Mouse (Mus musculus): ENCODE measurements at regions not wholly inside any gene's neighbourhood (a gene's known extent, or its start where the extent isn't known, plus 50 kb on each side); places are given as distances from the start of the nearest gene placed in this dataset.

DNA sequence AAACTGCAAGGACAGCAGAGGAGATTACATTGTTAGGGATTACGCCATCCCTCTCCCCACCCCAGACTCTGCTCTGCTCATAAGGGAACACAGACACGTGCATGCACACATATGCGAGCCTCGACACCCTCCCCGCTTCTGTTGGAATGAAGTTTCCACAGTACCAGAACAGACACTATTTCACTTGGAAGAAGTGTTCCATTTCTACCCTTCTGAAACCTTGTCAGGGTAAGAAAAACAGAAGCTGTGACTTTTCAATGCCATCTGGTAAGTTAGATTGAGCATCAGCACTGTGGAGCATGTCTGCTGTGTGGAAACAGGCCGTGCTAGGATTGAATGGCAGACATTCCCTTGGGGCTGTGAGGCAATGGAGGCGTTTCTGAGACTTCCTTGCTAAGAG lies 382.0 kb downstream of the Sec16b start:
- DNase-seq (ENCODE audit: low spot score in 2 of 2), result peak; percentile 36
- intact Hi-C loops (cut with DNase I), result no loop called here

DNA sequence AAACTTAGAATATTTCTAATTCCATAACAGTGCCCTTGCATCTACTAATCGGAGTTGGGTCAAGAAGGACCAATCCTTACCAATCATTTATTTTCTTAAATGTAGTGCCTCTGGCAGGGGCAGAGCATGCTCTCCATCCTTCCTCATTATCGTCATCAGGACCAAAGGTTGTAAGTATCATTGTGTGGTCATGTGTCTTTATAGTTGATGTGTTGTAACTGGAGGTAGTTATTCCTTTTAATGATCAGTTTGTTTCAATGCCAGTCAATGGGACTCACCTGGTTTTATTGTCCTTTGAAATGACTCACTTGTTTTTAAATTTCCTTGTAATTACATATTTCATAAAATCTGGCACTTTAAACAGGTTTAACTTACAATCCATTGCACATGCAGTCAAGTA lies 399.6 kb downstream of the Sec16b start:
- DNase-seq (ENCODE audit: low spot score in 2 of 2), result no peak
- intact Hi-C loops (cut with DNase I), result no loop called here

DNA sequence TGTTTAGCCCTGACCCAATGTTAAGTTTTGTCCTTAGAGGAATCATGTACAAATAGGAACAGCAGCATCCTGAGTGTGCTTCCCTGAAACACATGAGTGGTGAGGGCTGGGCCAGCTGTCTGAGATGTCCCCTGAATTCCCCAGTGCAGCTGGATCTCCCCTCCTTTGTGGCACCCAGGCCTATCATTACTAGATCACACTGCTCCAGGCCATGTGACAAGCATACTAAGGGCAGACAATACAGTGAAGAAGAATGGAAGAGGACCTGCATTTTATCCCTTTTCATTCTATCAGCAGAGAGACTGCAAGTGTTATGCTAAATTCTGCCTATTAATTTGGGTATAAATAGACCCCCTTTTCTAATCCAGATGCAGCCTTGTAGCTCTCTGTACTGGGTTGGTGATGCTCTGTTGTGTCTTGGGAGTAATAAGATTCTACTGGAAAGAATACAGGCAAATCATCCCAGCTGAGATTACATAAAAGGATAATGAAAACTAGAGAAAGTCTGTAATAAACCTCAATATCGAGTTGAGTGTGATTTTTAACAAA lies 418.3 kb downstream of the Brinp2 start:
- no peak for DNase-seq (ENCODE audit: low spot score in 2 of 2)
- intact Hi-C loops (cut with DNase I), result no loop called here

DNA sequence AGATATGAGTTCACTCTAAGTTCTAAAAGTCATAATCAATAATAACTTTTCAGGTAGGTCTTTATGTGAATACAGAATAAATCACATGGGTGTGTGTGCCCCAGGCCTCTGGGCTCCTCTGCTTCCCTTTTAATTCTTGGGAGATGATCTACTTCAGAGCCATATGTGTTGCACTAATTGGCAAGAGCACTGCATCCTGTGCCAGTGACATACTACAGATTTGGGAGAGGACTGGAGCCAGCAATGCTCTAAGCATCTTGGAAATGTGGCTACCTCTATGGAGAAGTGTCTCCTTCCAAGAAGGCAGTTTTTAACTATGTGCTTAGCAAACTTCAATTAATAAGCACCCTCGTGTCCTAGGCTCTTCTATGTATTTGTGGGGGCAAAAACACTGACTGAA lies 416.6 kb downstream of the Brinp2 start:
- DNase-seq (ENCODE audit: low spot score in 2 of 2), result peak in 1 of 2 experiments; percentile 7
- intact Hi-C loops (cut with DNase I), result no loop called here

DNA sequence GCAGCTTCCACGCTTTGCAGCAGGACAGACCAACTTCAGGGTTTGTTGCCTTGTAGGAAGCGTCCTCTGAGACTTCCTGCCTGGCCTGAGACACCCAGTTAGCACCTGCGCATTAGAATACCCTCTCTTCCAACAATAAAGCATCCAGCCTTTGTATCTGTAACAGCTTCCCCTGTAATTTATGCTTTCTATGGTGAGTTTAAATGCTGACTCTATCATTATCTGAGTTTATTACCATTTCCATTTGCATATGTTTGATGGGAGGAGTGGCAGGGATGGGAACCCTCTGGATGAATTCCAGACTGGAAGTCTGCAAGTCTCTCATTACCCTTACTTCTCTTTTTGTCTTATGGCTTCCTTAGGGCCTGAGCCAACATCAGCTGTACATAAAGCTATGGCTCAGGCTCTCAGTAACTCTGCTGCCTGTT lies 415.8 kb downstream of the Brinp2 start:
- intact Hi-C loops (cut with DNase I), result no loop called here
- DNase-seq (ENCODE audit: low spot score in 2 of 2), result no peak

DNA sequence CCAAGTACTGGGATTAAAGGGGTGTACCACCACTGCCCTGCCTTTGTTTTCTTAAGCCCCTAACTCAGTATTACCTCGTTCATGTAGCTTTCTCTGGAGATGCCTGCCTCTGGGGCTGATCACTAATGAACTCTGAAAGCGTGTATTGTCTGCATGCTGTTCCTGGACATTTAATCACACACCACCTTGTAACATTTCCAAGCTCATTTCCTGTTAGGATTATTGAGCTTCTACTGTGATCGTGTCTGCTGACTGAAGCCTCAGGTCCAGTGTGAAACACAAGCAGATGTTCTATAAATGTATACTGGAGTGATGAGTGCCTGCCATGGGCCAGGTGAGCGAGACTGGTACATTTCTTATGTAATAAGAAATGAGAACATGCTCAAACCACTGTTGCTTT lies 398.6 kb downstream of the Brinp2 start:
- intact Hi-C loops (cut with DNase I), result no loop called here
- no peak for DNase-seq (ENCODE audit: low spot score in 2 of 2)

DNA sequence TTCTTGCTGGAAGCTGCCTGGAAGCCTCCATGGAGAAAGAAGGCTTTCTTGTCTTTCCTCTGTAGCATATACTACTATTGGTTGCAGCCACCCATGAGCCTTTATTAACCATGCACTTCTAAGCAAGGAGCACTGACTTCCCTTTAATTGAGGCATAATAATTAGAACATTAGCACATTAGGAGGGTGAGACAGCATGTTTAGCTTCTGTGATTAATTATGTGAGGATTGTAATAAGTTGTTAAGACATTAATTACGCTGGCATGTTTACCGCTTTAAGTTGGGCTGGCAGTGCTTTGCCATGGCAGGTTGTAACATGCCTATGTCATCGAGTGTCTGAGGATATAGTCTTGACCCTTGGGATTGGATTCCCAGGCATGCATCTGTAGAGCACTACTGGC lies 391.7 kb downstream of the Brinp2 start:
- intact Hi-C loops (cut with DNase I), result no loop called here
- no peak for DNase-seq (ENCODE audit: low spot score in 2 of 2)

DNA sequence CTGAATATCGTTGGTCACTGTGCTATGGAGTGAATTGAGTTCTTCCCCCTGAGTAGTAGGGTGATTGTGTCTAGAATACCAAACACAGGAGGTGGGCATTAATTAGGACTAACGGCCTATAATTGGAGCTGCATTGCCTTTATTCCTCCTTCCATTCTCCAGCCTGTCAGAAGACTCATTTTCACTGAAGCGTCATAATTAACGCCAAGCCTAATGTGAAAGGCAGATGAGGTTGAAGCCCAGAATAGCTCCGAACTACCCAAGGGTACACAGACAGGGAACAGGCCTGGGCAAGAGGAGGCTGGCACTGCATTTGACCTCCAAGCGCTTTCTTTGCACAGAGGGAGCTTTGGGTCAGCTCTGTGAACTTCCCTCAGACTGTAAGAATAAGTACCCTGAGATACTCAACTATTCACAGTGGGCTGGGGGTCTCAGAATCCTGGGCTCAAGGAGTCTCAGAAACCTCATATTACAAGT lies 386.5 kb downstream of the Brinp2 start:
- intact Hi-C loops (cut with DNase I), result no loop called here
- DNase-seq (ENCODE audit: low spot score in 2 of 2), result peak in 1 of 2 experiments; percentile 5

DNA sequence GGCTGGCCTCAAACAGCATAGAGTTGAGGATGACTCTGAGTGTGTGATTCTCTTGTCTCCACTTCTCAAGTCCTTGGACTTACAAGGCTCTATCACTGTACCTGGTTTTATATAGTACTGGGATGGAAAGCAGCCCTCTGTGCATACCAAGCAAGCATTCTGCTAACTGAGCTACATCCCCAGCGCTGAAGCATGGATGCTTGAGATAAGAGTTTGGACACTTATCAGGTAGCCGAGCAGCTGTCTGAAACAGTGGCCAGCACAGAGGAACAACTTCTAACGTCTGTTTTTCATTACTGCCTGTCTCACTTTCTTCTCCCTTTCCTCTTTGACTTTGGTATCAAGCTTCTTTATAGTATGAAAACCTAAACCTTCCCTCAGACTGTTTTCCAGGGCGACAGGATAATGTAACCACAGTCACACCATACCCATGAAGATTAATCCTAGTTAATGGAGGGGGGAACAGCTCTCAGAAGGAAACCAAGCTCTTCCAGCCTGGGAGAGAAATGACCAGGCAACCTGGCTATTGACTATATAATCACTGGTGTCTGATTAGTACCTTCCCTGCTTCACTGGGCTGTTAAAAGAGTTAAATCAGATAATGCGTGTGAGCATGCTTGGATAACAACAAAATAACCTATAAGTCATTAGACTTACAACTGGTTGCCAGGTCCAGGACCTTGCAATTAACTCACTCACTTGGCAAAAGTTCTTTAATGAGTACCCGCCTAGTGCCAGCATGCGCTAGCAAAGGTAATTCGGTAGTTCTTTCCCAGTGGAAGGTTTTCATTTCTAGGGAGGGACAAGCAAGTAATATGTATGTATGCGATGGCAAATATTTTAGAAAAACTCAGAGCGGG lies 382.5 kb downstream of the Brinp2 start:
- intact Hi-C loops (cut with DNase I), result no loop called here
- no peak for DNase-seq (ENCODE audit: low spot score in 2 of 2)

DNA sequence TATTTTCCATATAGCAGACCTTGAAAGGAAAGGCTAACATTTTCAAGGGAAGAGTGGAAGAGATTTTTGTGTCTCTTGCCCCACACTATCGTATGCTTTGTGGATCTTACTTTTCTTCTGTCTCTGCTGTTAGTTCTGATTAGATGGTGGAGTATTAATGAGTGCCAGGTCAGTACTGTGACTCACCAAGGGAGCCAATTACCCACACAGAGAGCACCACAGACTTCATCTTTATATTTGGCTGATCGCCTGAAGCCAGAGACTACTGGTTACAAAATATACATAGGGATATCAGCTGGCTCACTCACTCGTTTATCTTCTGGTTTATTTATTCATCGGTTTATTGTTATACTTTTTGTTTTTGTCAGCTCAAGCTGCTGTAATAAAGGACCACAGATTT lies 381.5 kb downstream of the Brinp2 start:
- no peak for DNase-seq (ENCODE audit: low spot score in 2 of 2)
- intact Hi-C loops (cut with DNase I), result no loop called here

DNA sequence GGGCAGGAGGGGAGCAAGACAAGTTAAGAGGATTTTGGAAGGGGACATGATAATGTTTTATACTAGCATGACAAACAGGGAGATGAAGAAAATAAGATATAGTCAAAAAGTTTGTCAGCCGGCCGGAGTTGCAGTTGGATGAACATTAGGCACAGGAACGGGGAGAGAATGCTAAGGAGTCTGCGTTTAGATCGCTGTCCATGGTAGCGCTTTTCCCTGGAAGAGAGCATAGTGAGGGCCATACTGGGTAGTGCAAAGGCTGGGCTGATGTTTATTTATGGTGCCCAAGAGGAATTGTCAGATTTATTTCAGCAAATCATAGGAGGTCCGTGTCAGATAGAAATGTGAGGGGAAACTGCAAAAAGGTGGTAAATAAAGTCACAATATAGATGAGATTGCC lies 337.0 kb downstream of the Brinp2 start:
- intact Hi-C loops (cut with DNase I), result no loop called here

DNA sequence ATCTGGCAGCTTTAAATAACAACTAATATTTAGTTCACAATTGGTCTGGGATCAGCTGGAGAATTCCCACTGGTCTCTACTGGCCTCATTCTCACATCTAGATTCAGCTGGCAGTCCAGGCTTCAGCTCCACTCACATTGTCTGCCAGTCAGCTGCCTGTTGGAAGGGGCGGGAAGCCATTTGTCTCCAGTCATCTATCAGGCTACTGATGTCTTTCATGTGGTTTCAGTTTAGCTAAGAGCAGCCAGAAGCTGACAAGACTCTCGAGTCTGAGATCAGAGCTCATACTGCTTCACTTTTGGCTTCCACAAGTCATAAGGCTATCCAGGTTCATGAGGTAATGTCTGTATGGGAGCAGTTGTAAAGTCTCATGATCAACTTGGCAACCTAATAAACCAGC lies 316.4 kb downstream of the Brinp2 start:
- no peak for DNase-seq (ENCODE audit: low spot score in 2 of 2)
- intact Hi-C loops (cut with DNase I), result no loop called here

More for the DNA sequence above, 337.0 kb downstream of the Brinp2 start:
- DNase-seq (ENCODE audit: low spot score in 2 of 2), result no peak

DNA sequence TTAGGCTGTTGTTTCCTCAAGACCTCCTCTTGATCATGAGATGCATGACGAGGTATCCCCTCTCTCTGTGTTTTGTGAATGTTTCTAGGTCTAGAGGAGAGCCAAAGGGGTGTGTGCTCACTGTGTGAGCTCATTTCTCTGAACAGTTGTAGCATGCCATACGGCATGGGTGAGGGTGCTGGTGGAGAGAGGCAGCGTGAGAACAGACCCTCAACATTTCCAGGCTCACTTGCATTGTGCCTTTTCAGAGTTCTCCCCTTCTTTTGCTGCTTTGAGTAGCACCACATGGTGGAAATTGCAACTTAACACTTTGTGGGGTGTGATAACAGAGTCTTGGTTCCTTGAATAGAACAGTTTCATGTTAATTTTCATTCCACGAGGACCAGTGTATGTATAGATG lies 315.8 kb downstream of the Brinp2 start:
- intact Hi-C loops (cut with DNase I), result no loop called here
- no peak for DNase-seq (ENCODE audit: low spot score in 2 of 2)

DNA sequence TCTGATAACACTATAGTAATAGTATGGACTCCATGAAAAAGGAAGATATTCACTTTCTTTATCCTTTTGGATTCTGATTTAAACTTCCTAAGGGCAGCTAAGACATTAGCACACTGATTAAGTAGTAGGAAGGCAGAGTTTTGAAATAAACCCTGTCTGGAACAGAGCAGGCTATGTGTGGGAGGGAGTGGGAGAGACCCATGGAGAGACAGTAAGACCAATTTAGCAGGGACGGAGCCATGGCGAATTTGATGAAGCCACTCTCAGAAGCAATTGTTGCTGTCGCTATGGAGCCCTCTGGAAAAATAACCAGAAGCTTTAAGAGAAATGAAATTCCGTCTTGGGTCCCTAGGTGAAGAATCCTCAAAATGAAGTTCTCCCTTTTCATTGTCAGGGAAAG lies 303.5 kb downstream of the Brinp2 start:
- no peak for DNase-seq (ENCODE audit: low spot score in 2 of 2)
- intact Hi-C loops (cut with DNase I), result loop anchor here (10.0 kb wide), 1 partner anchor 212 kb away; no protein-coding TSS in a partner anchor

DNA sequence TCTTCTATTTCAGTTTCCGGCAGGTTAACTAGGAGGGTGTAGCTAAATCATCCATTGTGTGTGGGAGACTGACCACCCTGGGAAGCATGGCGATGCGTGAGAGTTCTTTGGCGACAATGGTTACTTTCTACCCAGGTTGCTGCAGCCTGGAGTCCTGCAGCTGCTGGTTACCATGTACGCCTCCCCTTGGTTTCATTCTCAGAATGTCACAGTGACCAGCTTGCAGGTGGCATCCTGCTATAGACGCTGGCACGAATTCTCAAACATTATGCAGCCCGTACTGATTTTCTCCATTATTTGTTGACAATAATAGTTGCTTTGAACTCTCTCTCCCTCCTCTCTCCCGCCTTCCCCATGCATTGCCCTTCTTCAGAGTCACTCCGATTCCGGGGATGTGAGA lies 301.2 kb downstream of the Brinp2 start:
- no peak for DNase-seq (ENCODE audit: low spot score in 2 of 2)
- intact Hi-C loops (cut with DNase I), result loop anchor here (10.0 kb wide), 1 partner anchor 210 kb away; no protein-coding TSS in a partner anchor

DNA sequence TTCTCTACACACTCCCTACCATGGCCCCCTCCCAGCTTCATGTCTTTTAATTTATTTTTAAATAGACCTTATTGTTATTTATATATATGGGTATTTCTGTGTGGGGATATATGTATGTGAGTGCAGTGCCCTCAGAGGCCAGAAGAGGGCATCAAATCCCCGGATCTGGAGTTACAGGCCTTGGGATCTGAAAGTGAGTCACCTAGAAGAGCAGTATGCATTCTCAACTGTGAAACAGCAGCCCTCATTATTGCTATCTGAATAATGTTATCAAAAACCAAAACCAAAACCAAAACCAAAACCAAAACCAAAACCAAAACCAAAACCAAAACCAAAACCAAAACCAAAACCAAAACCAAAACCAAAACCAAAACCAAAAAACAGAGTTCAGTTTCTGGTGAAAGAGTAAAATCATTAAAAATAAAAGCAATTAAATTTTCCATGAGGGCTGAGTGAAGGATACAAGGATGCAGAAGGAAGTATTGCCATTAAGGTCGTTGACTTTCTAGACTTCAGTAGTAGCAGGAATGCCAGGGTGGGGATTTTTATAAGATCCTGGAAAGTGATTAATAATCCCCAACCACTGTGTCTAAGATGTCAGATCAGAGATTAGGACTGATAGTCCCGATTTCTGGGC lies 299.0 kb downstream of the Brinp2 start:
- intact Hi-C loops (cut with DNase I), result loop anchor here (10.0 kb wide), 1 partner anchor 208 kb away; no protein-coding TSS in a partner anchor
- DNase-seq (ENCODE audit: low spot score in 2 of 2), result no peak

DNA sequence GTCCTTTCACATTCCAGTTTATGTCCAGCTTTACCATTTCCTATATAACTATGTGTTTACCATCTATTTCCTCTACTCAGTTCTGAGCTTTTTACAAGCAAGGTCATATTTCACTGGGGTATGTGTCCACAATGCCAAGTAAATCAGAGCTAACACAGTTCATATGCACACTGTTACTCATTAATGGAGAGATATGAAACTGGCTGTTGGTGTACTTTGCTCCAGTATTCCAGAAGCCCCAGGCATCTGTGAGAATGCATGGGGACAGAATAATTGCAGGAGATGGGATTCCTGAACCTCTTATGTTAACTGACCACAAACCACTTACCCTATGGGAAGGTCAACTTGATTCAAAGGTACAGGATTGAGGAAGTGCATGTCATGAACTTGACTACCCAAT lies 298.3 kb downstream of the Brinp2 start:
- DNase-seq (ENCODE audit: low spot score in 2 of 2), result no peak

DNA sequence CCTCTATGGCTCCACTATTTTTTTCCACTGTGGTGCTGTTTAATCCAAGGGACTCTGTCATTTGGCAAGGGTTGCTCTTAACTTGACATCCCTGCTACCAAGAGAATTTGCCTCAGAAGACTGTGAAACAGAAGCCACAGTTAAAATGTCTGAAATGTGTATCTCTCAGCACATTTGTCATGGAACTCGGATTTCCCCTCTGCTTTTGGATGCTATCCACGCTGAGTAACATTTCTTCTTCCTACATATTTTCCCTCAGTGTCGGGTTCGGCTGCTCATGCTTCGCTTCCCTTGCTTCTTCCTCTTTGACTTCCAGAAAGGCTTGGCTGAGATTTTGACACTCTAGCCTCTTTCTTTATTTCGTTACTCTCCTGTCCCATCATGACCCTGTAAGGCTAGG lies 294.1 kb downstream of the Brinp2 start:
- DNase-seq (ENCODE audit: low spot score in 2 of 2), result no peak
- intact Hi-C loops (cut with DNase I), result no loop called here

More for the DNA sequence above, 298.3 kb downstream of the Brinp2 start:
- intact Hi-C loops (cut with DNase I), result loop anchor here (10.0 kb wide), 1 partner anchor 207 kb away; no protein-coding TSS in a partner anchor

DNA sequence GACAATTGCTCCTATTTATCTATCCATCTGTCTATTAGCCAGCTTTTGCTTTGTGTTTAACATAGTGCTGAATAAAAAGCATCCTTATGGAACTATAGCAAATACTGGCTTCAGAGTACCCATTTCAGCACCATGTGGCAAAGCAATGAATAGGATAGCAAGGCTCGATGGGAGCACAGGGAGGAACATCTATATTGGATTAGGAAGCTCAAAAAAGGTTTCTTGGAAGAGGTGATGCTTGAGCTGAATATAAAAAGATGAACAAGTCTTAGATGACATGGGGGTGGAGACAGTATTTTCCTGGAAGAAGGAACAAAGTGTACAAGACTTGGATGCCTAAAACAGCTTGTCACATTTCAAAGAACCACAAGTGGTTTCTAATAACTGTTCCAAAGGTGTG lies 273.9 kb downstream of the Brinp2 start:
- DNase-seq (ENCODE audit: low spot score in 2 of 2), result no peak
- intact Hi-C loops (cut with DNase I), result no loop called here

DNA sequence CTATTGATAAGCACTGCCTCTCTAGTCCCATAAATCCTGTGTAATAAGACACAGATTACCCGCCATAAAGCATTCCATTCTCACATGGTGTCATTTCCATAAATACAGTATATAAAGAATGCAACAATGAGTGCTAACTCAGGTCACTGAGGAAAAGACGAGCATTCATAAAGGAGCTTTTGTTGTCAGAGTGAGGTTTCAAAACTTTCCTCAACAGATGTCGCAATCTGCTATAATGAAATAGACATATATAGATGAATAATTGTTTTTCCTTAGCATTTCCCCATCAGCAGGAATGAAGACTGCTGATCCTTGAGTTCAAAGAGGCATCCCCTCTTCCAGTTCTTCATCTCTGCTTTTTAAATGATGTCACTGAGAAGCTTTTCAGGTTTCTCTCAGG lies 270.3 kb downstream of the Brinp2 start:
- DNase-seq (ENCODE audit: low spot score in 2 of 2), result no peak
- intact Hi-C loops (cut with DNase I), result no loop called here

DNA sequence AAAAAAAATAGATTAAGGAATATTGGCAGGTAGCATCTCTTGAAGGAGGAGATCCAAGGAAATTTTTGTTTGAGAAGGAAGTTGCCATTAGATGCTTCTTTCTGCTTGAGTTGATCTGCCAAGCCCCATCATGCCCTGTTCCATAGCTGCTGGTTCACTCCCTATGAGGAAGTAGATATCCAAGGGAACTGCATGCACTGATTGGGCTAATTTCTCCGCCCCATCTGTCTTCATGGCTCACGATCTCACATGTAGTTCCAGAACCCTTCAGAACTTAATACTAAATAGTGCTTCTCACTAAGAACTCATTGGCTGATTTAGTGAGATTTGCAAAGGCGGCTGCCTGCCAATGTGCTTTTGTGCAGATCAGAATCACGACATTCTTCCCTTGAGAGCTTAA lies 258.6 kb downstream of the Brinp2 start:
- DNase-seq (ENCODE audit: low spot score in 2 of 2), result peak in 1 of 2 experiments; percentile 5
- intact Hi-C loops (cut with DNase I), result no loop called here
